Mouse (Mus musculus) limb, embryonic 11.5 days (tissue): ENCODE measurements around the gene Ggta1. TPM values are rescaled to one million over a fixed set of nuclear protein-coding genes. Genes with fewer than 3 reads are reported as not detected.
A peak's percentile ranks its signal among the peaks of the same experiment; 100 is the strongest.

ENCODE experiments used
- ATAC-seq: fragments of 200-750 bp; cut with Nextera tagmentation; 2 replicates; pipeline ENCODE4 v1.8.0; 2017; ENCODE audit warnings: low read depth; ENCODE audit not compliant: insufficient number of reproducible peaks, low FRiP score, low TSS enrichment
- DNase-seq: peaks from one replicate; pipeline ENCODE4 v3.0.0-alpha.2; 2015; ENCODE audit warnings: low spot score
- H3K27ac ChIP-seq: fragments of 300-500 bp; sonication (generic); replicated peaks from 2 replicates; pipeline ENCODE4 v1.5.1; 2014; ENCODE audit warnings: low read depth, mild to moderate bottlenecking, low read length
- H3K27me3 ChIP-seq: fragments of 300-500 bp; sonication (generic); 2 replicates; pipeline ENCODE4 v1.6.1; 2014; ENCODE audit warnings: mild to moderate bottlenecking, low read length, mixed read lengths; ENCODE audit not compliant: control insufficient read depth, insufficient read depth
- H3K36me3 ChIP-seq: fragments of 300-500 bp; sonication (generic); 2 replicates; pipeline ENCODE4 v1.6.1; 2014; ENCODE audit warnings: mild to moderate bottlenecking, low read length, moderate library complexity, mixed read lengths; ENCODE audit not compliant: control insufficient read depth, insufficient read depth
- H3K4me1 ChIP-seq: fragments of 300-500 bp; sonication (generic); 2 replicates; pipeline ENCODE4 v1.6.1; 2014; ENCODE audit warnings: low read length, mixed read lengths; ENCODE audit not compliant: control insufficient read depth, insufficient read depth
- H3K4me2 ChIP-seq: fragments of 300-500 bp; sonication (generic); 2 replicates; pipeline ENCODE4 v1.6.1; 2014; ENCODE audit warnings: low read depth, mild to moderate bottlenecking, moderate library complexity; ENCODE audit not compliant: severe bottlenecking
- H3K4me3 ChIP-seq: fragments of 300-500 bp; sonication (generic); 2 replicates; pipeline ENCODE4 v1.5.1; 2014; ENCODE audit warnings: low read depth, low read length
- H3K9ac ChIP-seq: fragments of 300-500 bp; sonication (generic); 2 replicates; pipeline ENCODE4 v1.6.1; 2014; ENCODE audit warnings: mild to moderate bottlenecking, low read length
- H3K9me3 ChIP-seq: fragments of 300-500 bp; sonication (generic); 2 replicates; pipeline ENCODE4 v1.6.1; 2016; ENCODE audit warnings: low read length; ENCODE audit not compliant: control insufficient read depth
- WGBS: fragments of 180-500 bp; shearing (Covaris S2); extraction: QIAGEN DNeasy Blood & Tissue Kit; methylation state at CpG from one replicate; pipeline ENCODE4 v1.1.7; 2014; 5-methylcytosine and 5-hydroxymethylcytosine counted together
- polyA plus RNA-seq: library from polyadenylated mRNA; unstranded; fragments of >200 nt; fragmentation: Nextera tagmentation; extraction: Ambion mirVana; gene quantifications from 2 replicates; pipeline ENCODE4 v1.2.1, GENCODE M21; 2014

Ggta1 gene
- polyA plus RNA-seq, 1 experiment from 2014 or later: 6.0 TPM

DNA sequence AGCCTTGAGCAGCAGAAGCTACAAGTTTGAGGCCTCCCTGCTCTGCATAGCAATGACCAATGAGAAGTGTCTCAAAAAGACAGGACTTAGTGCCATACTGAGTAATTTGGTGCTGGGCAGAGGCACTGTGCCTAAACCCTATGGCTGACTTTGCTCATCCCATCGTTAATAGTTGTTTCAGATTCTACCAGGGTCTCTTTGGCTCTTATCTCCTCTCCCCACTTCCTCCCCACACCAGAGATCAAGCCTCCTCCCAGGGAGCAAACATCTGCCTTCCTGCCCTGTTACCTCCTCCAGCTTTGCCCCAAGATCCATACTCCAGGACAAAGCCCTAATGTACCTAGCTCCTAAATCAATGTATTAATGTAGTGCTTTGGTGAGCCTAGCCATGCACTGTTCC is 45.8 kb downstream of the Ggta1 start:
- no peaks in the 10 kb centered on the region for H3K36me3 ChIP-seq
- no peak overlapping the region for H3K4me2 ChIP-seq
- ATAC-seq (no peak), DNase-seq (no peak)
- no peaks in the 10 kb centered on the region for H3K4me1 ChIP-seq
- H3K4me3 ChIP-seq: no peak overlapping the region
- no peak overlapping the region for H3K9ac ChIP-seq
- no peaks in the 10 kb centered on the region for H3K9me3 ChIP-seq
- H3K27me3 ChIP-seq: no peaks in the 10 kb centered on the region
- no peak overlapping the region for H3K27ac ChIP-seq
- 94% methylated on average over 1 of the region's 1 CpGs for WGBS

DNA sequence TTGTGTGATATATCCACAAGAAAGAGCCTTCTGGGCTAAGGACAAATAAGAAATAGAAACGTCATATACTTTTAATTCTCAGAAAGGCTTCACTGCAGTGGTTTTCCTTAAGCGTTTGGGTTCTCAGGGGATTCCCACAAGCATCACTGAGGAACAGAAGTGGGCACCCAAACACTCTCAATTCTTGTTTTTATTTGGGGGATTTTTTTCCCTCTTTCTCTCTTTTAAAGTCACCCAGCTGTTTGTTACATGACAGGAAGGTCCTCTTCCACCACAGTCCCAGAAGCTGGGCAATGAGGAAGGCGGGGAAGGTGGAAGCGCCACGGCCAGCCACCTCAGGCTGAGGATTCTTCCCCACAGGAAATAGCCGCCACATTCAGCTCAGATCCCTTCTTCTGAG is 46.6 kb downstream of the Ggta1 start:
- 79% methylated on average over 6 of the region's 6 CpGs for WGBS
- no peaks in the 10 kb centered on the region for H3K36me3 ChIP-seq
- ATAC-seq: no peak

DNA sequence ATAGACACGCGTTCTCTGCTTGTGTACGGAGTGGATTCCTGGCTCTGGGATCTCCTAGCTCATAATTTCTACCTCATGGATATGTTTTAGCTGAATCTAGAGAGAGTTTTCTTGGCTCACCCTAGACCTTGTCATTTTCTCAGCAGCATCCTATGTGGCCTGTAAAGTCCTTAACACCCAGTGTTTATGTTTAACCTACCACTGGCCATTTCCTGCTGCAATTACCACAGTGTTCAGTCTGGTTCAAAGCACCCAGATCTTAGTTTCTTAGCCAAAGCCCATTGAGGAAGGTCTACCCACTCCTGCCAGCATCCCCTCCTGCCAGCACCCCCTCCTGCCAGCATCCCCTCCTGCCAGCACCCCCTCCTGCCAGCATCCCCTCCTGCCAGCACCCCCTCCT is 50.2 kb downstream of the Ggta1 start:
- Histone ChIP-seq H3K4me3 (no peak overlapping the region), H3K4me2 (no peak overlapping the region), H3K27me3 (no peaks in the 10 kb centered on the region), H3K4me1 (no peaks in the 10 kb centered on the region), H3K9ac (no peak overlapping the region), H3K36me3 (no peaks in the 10 kb centered on the region), H3K9me3 (no peaks in the 10 kb centered on the region), H3K27ac (no peak overlapping the region)
- ATAC-seq (no peak), DNase-seq (no peak)
- 87% methylated on average over 3 of the region's 3 CpGs for WGBS

More for the DNA sequence above, 46.6 kb downstream of the Ggta1 start:
- Histone ChIP-seq H3K27ac (no peak overlapping the region), H3K27me3 (no peaks in the 10 kb centered on the region), H3K9me3 (no peaks in the 10 kb centered on the region), H3K4me3 (no peak overlapping the region), H3K4me1 (no peaks in the 10 kb centered on the region), H3K4me2 (no peak overlapping the region), H3K9ac (no peak overlapping the region)
- no peak for DNase-seq

DNA sequence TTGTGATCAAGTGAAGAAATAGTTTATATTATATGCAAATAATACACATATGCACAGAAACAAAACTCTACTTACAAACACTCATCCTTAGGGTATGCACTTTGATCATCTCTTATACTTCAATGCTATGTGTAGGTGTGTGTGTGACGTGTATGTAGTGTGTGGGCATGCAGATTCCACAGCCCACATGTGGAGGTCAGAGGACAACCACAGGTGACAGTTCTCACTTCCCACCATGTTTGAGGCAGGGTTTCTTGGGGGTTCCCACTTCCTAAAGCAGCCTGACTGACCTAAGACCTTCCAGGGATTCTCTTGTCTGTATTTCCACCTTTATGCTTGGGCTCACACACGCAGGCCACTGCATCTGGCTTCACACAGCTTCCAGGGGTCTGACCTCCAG is 50.8 kb downstream of the Ggta1 start:
- no peaks in the 10 kb centered on the region for H3K36me3 ChIP-seq
- WGBS: 75% methylated on average over 2 of the region's 2 CpGs

DNA sequence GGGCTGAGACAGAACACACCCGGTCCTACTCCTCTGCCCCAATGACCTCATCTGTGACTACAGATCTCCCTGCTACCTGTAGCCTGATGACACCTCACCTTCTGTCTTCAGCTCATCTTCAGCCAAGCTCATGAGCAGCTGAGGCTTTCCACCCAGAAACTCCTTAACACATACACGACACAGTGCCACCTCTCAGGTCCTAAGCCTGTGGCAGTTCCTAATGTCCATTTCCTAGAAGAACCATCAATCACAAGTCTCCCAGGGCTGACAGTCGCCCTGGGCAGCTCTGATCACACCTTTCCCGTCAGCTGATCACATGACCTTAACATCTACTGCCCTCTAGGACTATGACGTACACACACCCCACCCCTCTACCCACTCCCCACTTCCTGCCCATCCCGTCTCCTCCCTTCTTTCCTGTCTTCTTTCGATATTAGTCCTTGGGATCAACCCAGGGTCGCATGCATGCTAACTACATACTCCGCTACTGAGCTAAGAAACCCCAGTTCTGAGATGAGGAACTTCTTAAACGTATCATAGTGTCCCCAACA is 51.3 kb downstream of the Ggta1 start:
- H3K9ac ChIP-seq: no peak overlapping the region
- H3K27me3 ChIP-seq: no peaks in the 10 kb centered on the region
- no peak overlapping the region for H3K27ac ChIP-seq
- H3K4me2 ChIP-seq: no peak overlapping the region
- no peak overlapping the region for H3K4me3 ChIP-seq
- WGBS: 72% methylated on average over 10 of the region's 10 CpGs
- no peaks in the 10 kb centered on the region for H3K4me1 ChIP-seq
- H3K36me3 ChIP-seq: no peaks in the 10 kb centered on the region
- ATAC-seq (no peak), DNase-seq (no peak)
- no peaks in the 10 kb centered on the region for H3K9me3 ChIP-seq

More for the DNA sequence above, 50.8 kb downstream of the Ggta1 start:
- Histone ChIP-seq H3K27me3 (no peaks in the 10 kb centered on the region), H3K27ac (no peak overlapping the region), H3K4me1 (no peaks in the 10 kb centered on the region), H3K9me3 (no peaks in the 10 kb centered on the region), H3K4me3 (no peak overlapping the region), H3K4me2 (no peak overlapping the region), H3K9ac (0 out of 2 replicates have a peak overlapping the region, but pooled peaks have one; percentile 17)
- no peak for ATAC-seq
- DNase-seq: no peak

DNA sequence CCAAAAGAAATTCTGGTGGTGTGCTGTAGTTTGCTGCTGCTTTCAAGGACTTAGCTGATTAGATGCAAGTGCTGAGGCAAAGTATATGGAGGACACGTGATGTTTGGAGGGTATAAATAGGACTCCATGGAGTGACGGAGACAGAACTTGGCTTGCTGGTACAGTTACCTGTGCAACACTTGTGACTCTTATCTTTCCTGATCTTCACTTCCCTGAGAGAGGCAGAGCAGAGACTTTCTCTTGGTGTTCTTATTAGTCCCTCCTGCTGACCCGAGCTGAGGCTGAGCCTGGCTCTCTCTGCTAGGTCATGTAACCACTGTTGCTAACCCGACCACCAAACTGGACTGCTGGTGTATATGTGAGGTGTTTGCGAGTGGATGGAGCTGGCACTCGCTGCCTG is 53.6 kb downstream of the Ggta1 start:
- Histone ChIP-seq H3K36me3 (no peaks in the 10 kb centered on the region), H3K4me3 (no peak overlapping the region), H3K27ac (no peak overlapping the region), H3K9me3 (no peaks in the 10 kb centered on the region), H3K27me3 (no peaks in the 10 kb centered on the region), H3K4me1 (no peaks in the 10 kb centered on the region), H3K4me2 (no peak overlapping the region), H3K9ac (no peak overlapping the region)
- ATAC-seq (no peak), DNase-seq (no peak)
- 86% methylated on average over 6 of the region's 6 CpGs for WGBS

DNA sequence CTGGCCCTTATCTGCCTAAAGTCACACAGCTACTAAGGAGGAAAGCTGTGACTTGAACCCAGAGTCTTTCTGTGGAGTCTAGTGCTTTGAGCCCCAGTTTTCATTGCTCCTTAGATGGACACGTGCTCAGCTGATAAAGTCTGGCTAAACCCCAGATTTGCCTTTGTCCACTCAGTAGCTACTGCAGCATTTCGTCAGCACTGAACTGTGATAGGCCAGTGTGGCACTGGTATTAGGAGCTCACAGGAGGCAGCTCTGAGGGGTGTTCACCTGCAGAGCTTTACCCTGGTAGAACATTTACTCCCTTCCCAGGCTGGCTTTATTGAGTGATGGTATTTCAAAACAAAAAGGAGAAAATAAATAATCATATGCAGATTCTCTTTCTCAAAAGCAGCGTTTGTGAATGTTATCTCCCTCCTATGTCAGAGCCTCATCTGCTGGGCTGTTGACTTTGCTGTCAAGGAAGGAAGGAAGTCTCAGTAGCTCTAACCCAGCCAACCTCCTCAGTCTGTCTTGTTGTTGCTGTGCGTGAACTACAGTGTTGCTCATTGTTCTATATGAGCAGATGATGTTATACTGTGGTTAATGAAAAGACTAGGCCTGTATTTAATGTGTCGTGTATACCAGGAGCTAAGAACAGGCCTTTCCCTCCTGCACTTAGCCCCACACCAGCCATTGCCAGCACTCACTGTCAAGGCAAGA is 54.5 kb downstream of the Ggta1 start:
- H3K4me1 ChIP-seq: no peaks in the 10 kb centered on the region
- no peaks in the 10 kb centered on the region for H3K9me3 ChIP-seq
- H3K27ac ChIP-seq: no peak overlapping the region
- DNase-seq (no peak), ATAC-seq (no peak)
- H3K27me3 ChIP-seq: no peaks in the 10 kb centered on the region
- no peak overlapping the region for H3K9ac ChIP-seq
- 83% methylated on average over 5 of the region's 5 CpGs for WGBS
- H3K4me2 ChIP-seq: no peak overlapping the region
- no peaks in the 10 kb centered on the region for H3K36me3 ChIP-seq
- H3K4me3 ChIP-seq: no peak overlapping the region

DNA sequence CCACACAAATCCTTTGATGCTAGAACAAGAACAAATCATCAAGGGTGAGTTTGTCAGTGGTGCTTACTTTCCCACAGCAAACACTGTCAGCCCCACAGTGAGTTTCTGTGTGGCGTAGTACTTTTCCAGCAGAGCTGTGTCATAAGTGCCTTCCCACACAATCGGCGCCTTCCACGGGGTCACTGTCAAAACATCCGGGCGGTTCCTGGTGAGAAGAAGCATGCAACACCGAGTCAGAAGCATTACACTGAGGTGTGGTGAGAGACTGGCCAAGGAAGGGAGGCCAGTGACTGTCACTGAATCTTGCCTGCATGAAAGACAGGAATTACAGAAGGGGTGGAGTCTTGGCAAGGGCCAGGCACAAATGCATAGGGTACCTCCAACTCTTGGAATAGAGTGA is 55.2 kb downstream of the Ggta1 start:
- DNase-seq: no peak
- Histone ChIP-seq H3K4me1 (no peaks in the 10 kb centered on the region), H3K4me2 (no peak overlapping the region), H3K27ac (no peak overlapping the region), H3K36me3 (no peaks in the 10 kb centered on the region), H3K9me3 (no peaks in the 10 kb centered on the region), H3K9ac (no peak overlapping the region), H3K4me3 (no peak overlapping the region), H3K27me3 (no peaks in the 10 kb centered on the region)
- WGBS: 86% methylated on average over 7 of the region's 7 CpGs
- no peak for ATAC-seq

DNA sequence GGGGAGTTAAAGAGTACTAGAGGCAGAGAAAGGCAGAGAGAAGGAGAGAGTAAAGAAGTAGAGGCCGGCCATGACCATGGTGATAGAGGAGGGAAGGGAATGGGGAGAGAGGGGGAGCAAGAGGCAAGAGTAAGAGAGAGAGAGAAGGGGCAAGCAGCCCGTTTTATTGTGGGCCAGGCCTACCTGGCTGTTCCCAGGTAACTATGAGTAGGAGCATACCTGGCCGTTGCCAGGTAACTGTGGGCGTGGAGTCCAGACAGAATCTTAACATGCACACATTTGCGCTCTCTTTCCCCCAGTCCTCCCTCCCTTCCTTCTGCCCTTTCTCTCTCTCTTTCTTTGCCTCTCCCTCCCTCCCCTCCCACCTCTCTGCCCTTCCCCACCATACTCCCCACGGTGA is 55.8 kb downstream of the Ggta1 start:
- Histone ChIP-seq H3K27ac (no peak overlapping the region), H3K36me3 (no peaks in the 10 kb centered on the region), H3K4me1 (no peaks in the 10 kb centered on the region), H3K27me3 (no peaks in the 10 kb centered on the region), H3K9me3 (no peaks in the 10 kb centered on the region), H3K9ac (no peak overlapping the region), H3K4me3 (no peak overlapping the region), H3K4me2 (no peak overlapping the region)
- DNase-seq (no peak), ATAC-seq (no peak)
- WGBS: 87% methylated on average over 6 of the region's 6 CpGs
